Mouse (Mus musculus) lung, adult 2 months (tissue): ENCODE measurements at regions not wholly inside any gene's neighbourhood (a gene's known extent, or its start where the extent isn't known, plus 50 kb on each side); places are given as distances from the start of the nearest gene placed in this dataset.

Experiments used
- CTCF ChIP-seq: fragments of 200-500 bp; IDR thresholded peaks from 2 replicates; pipeline ENCODE4 v1.5.1; 2011; ENCODE audit warnings: mild to moderate bottlenecking, low read length, control low read depth; ENCODE audit not compliant: insufficient read depth
- POLR2A ChIP-seq: fragments of 200-500 bp; IDR thresholded peaks from 2 replicates; pipeline ENCODE4 v1.6.1; 2011; ENCODE audit warnings: low read depth, mild to moderate bottlenecking, control low read depth, low read length, borderline replicate concordance; ENCODE audit errors: extremely low read depth

DNA sequence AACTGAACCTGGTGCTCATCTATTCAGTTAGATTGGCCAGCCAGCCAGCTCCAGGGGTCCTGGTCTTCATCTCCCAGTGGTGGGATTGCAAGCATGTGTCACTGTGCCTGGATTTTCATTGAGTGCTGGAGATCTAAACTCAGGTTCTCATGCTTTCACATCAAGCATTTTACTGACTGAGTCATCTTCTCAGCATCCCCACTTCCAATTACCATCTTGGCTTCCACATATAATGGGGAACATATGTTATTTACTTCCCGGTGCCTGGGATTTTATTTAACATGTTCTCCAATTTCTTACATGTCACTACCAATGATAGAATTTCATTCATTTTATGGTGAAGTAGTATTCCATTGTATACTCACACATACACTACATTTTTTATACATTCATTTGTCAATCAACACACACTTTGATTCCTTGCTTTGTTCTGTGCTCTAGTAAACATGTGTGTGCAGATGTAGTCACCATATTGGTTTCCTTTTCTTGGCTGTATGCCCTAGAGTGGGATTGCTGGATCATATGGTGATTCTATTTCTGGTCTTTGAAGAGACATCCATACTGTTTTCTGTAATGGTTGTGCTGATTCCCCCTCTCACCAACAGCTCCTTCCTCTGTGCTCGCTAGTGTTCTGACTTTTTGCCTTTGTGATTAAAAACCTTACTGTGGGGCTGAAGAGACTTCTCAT lies 986.0 kb downstream of the Synb start:
- TF ChIP-seq CTCF (no peak), POLR2A (no peak)
